Mouse (Mus musculus) liver, adult 2 months (tissue): ENCODE measurements around the gene Dhrs7b. TPM values are rescaled to one million over a fixed set of nuclear protein-coding genes. Genes with fewer than 3 reads are reported as not detected.
"Not testable (repeated sequence)": the region's sequence is repeated elsewhere in the genome, so short reads cannot be mapped to it uniquely, and the experiment has no call there.

ENCODE experiments used
- DNase-seq: peaks from one replicate; pipeline ENCODE4 v3.0.0-alpha.2; 2011; ENCODE audit warnings: low read depth, low spot score; ENCODE audit errors: extremely low read depth
- H3K27ac ChIP-seq: fragments of 200-500 bp; replicated peaks from 2 replicates; pipeline ENCODE4 v1.5.1; 2012; ENCODE audit warnings: low read depth, mild to moderate bottlenecking, control low read depth, inconsistent platforms, low read length; ENCODE audit not compliant: insufficient read depth
- H3K27me3 ChIP-seq: fragments of 200-500 bp; 2 replicates; pipeline ENCODE4 v1.6.1; 2012; ENCODE audit warnings: mild to moderate bottlenecking, moderate library complexity, low read length, inconsistent platforms; ENCODE audit not compliant: control insufficient read depth, insufficient read depth
- H3K36me3 ChIP-seq: fragments of 200-500 bp; 2 replicates; pipeline ENCODE4 v1.6.1; 2012; ENCODE audit warnings: low read length, inconsistent platforms; ENCODE audit not compliant: control insufficient read depth, insufficient read depth
- H3K4me1 ChIP-seq: fragments of 200-500 bp; 2 replicates; pipeline ENCODE4 v1.6.1; 2011; ENCODE audit warnings: low read length; ENCODE audit not compliant: control insufficient read depth, insufficient read depth
- H3K4me3 ChIP-seq: fragments of 200-500 bp; 2 replicates; pipeline ENCODE4 v1.5.1; 2011; ENCODE audit warnings: low read depth, mild to moderate bottlenecking, control low read depth, low read length, moderate library complexity; ENCODE audit not compliant: insufficient read depth
- H3K79me2 ChIP-seq: fragments of 200-500 bp; 2 replicates; pipeline ENCODE4 v1.6.1; 2012; ENCODE audit warnings: inconsistent platforms, mild to moderate bottlenecking, low read length, moderate library complexity; ENCODE audit not compliant: control insufficient read depth, insufficient read depth
- H3K9ac ChIP-seq: fragments of 200-500 bp; 2 replicates; pipeline ENCODE4 v1.6.1; 2012; ENCODE audit warnings: low read depth, mild to moderate bottlenecking, control low read depth, inconsistent platforms, low read length
- CTCF ChIP-seq: fragments of 200-500 bp; IDR thresholded peaks from 2 replicates; pipeline ENCODE4 v1.5.1; 2011; ENCODE audit warnings: low read depth, low read length, control low read depth
- POLR2A ChIP-seq: fragments of 200-500 bp; IDR thresholded peaks from 2 replicates; pipeline ENCODE4 v1.6.1; 2011; ENCODE audit warnings: low read length, control low read depth; ENCODE audit not compliant: insufficient read depth; ENCODE audit errors: extremely low read depth
- WGBS: fragments of 180-500 bp; shearing (Covaris S2); methylation state at CpG from one replicate; pipeline ENCODE4 v1.1.7; 2018; 5-methylcytosine and 5-hydroxymethylcytosine counted together
- polyA plus RNA-seq: library from polyadenylated mRNA; depleted of rRNA; stranded (reverse); fragments of >200 nt; gene quantifications from 2 replicates; pipeline ENCODE4 v1.2.3, GENCODE M21; 2012
- total RNA-seq: library from RNA; depleted of rRNA; stranded (reverse); fragments of >200 nt; gene quantifications from 2 replicates; pipeline ENCODE4 v1.2.3, GENCODE M21; 2014

The Dhrs7b gene
- total and polyA plus RNA-seq, 2 experiments = 15.0 to 28.8 TPM

- WGBS = 96% methylated on average over 1 of the region's 1 CpGs
- Histone ChIP-seq H3K4me1 (peaks cover 18% of the 10 kb centered on the region), H3K36me3 (peaks cover 70% of the 10 kb centered on the region)
Measured at GRCm38 (mm10) chr11:60800892-60801291, 29.5 kb upstream of the Dhrs7b start.

GRCm38 (mm10) chr11:60808286-60809070 is 22.0 kb upstream of the Dhrs7b start:
- DNase-seq = peak; percentile 98
- Histone ChIP-seq H3K27ac (peak overlapping the region; percentile 94), H3K4me3 (peak overlapping the region; percentile 50), H3K79me2 (peaks cover 37% of the 10 kb centered on the region; the same call in 1 of the 2 replicates), H3K4me1 (peaks cover 25% of the 10 kb centered on the region), H3K9ac (peak overlapping the region; percentile 82), H3K27me3 (no peaks in the 10 kb centered on the region), H3K36me3 (peaks cover 25% of the 10 kb centered on the region)
- 23% methylated on average over 4 of the region's 4 CpGs for WGBS
- TF ChIP-seq POLR2A (0 out of 2 replicates have a peak, but pooled peaks have one; percentile 15), CTCF (no peak)

More at GRCm38 (mm10) chr11:60800892-60801291, 29.5 kb upstream of the Dhrs7b start:
- no peak for TF ChIP-seq CTCF
- Histone ChIP-seq H3K79me2 (peaks cover 18% of the 10 kb centered on the region; the same call in 1 of the 2 replicates), H3K27ac (no peak overlapping the region), H3K27me3 (no peaks in the 10 kb centered on the region), H3K4me3 (no peak overlapping the region), H3K9ac (no peak overlapping the region)
- no peak for DNase-seq

GRCm38 (mm10) chr11:60809546-60809945 is 20.9 kb upstream of the Dhrs7b start:
- Histone ChIP-seq H3K4me3 (peak overlapping the region; percentile 70), H3K4me1 (peaks cover 22% of the 10 kb centered on the region), H3K36me3 (peaks cover 14% of the 10 kb centered on the region), H3K27me3 (no peaks in the 10 kb centered on the region), H3K9ac (peak overlapping the region; percentile 85), H3K79me2 (peaks cover 33% of the 10 kb centered on the region; the same call in 1 of the 2 replicates), H3K27ac (peak overlapping the region; percentile 94)
- DNase-seq = peak; percentile 65
- TF ChIP-seq CTCF = no peak
- no peak for TF ChIP-seq POLR2A
- 16% methylated on average over 1 of the region's 1 CpGs for WGBS

GRCm38 (mm10) chr11:60810046-60810965 is 20.1 kb upstream of the Dhrs7b start:
- Histone ChIP-seq H3K36me3 (peaks cover 10% of the 10 kb centered on the region), H3K79me2 (peaks cover 31% of the 10 kb centered on the region; the same call in 1 of the 2 replicates), H3K9ac (peak overlapping the region; percentile 85), H3K4me1 (peaks cover 22% of the 10 kb centered on the region), H3K27ac (peak overlapping the region; percentile 94), H3K4me3 (peak overlapping the region; percentile 70), H3K27me3 (no peaks in the 10 kb centered on the region)
- WGBS = 11% methylated on average over 14 of the region's 14 CpGs
- TF ChIP-seq POLR2A (no peak), CTCF (no peak)
- peak; percentile 87 for DNase-seq

- Histone ChIP-seq H3K4me1 (peaks cover 19% of the 10 kb centered on the region), H3K4me3 (peak overlapping the region; percentile 70), H3K9ac (peak overlapping the region; percentile 85), H3K27ac (peak overlapping the region; percentile 94), H3K79me2 (peaks cover 26% of the 10 kb centered on the region; the same call in 1 of the 2 replicates), H3K27me3 (no peaks in the 10 kb centered on the region), H3K36me3 (peaks cover 5% of the 10 kb centered on the region)
- WGBS = under 1% methylated on average over 29 of the region's 29 CpGs
- TF ChIP-seq CTCF (no peak), POLR2A (peak; percentile 84)
- peak; percentile 94 for DNase-seq
Measured at GRCm38 (mm10) chr11:60811054-60811460, 19.4 kb upstream of the Dhrs7b start.

DNA sequence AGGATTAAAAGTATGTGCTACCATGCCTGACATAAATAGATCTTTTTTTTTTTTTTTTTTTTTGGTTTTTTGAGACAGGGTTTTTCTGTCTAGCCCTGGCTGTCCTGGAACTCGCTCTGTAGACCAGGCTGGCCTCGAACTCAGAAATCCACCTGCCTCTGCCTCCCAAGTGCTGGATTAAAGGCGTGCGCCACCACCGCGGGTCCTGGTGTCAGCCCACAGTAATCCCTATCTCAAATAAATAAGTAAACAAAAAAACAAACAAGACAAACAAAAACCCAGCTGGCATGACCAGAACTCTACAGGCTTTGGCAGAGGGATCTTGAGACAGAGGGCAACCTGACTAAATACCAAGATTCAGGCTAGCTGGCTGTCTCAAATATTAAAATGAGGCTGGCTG is 18.8 kb upstream of the Dhrs7b start, which contains the start of gene Shmt1:
Gene Shmt1 (minus strand): TSS at position 101 of the 400 bp plus-strand sequence.
- not testable (repeated sequence) for H3K27me3 ChIP-seq, H3K36me3 ChIP-seq, DNase-seq
- peak within 1 kb of the TSS; percentile 70 for H3K4me3 ChIP-seq
- H3K9ac ChIP-seq = peak within 1 kb of the TSS; percentile 85
- H3K27ac ChIP-seq = peak within 1 kb of the TSS; percentile 94
- peaks cover 17% of the 10 kb centered on the region for H3K4me1 ChIP-seq
- 19% methylated on average over 6 of the region's 6 CpGs for WGBS
- H3K79me2 ChIP-seq = peaks cover 21% of the 10 kb centered on the region; the same call in 1 of the 2 replicates
